Mouse (Mus musculus) neutrophil, adult 83 days (primary cell): ENCODE results near the gene Hacd3. TPM values are rescaled to one million over a fixed set of nuclear protein-coding genes. Genes with fewer than 3 reads are reported as not detected.

Experiments used
- total RNA-seq, 2 experiments: library from RNA; stranded (reverse); gene quantifications; one replicate each; pipeline ENCODE4 v1.2.4; 2023

The Hacd3 gene
- total RNA-seq: 10 to 100 TPM in 1 of 2 experiments, 1 to 10 TPM in 1; 7.1 to 10.6 TPM

DNA sequence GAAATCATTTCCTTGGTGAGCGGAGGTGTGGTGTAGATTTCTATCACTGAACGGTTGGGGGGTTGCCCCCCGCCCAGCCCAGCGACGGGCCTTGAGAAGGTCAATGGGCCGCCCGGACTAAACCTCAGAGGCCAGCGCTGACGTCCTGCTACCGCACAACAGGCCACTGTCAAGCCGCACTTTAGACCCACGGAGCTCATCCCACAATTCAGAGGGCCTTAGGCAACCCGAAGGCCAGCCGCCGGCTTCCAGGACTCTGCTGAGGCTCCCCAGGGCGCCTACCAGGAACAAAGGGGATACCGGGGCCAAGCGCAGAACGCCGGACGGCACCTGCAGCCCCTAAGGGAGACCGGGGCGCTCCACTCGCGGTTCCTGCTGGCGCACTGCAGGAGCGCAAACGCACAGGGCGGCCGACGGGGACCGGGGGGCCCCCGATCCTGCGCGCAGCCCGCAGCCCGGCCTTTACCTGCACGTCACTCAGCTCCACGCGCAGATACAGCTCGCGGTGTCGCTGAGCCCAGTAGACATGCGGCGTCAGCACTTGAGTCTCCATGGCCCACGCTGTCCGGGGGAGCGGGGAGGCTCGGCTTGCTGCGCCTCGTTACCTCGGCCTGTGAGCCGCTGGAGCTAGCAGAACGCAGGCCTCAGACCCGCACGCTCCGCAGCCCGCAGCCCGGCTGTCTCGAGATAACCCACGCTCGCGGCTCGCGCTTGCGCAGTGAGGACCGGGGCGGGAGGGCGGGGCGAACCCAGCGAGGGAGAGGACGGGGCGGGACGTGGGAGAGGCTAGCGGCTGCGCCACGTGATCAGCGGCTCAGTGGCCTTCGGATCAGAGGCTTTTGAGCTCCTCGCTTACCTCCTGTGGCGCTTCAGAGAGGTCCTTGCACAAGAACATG lies at the start of gene Hacd3:
Hacd3 (minus strand) TSS at position 703 of the 896 bp plus-strand sequence.

DNA sequence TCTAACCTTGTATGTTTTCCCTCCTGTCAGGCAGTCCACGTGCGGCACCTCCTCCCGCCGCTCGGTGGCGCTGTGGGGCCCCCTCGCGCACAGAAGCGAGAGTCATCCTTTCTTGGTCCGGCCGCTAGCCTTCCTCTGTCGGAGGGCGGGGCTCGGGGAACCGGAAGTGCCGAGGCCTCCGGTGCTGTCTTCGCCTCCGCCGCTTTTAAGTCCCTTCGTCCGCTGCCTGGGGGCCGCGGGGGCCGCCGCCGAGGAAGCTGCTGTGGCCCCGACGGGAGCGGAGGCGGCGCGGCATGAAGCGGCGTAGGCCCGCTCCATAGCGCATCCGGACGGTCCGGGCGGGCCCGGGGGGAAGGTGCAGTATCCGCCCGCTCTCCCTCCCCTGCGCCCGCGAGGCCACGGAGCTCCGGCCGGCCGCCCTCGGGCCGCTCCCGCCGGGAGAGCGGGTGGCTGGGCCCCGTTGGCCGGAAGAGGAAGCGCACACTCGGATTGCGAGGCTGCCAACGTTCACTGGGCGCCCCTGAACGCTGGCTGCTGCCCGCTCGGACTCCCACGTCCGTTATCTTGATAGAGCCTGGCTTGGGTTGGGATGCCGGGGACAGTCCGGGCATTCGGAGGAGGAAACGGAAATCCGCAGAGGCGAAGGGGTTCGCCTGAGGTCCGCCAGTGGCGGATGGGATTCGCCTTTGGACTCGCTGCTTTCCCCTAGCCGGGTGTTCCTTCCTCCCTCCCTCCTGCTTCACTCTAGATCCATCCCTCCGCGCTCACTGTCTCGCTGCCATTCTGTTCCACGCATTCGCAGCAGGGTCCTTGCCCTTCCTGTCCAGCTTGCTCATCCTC lies 11.0 kb upstream of the Hacd3 start, which contains the start of gene Dpp8:
Dpp8 (plus strand) TSS at position 146 of the 840 bp plus-strand sequence.

DNA sequence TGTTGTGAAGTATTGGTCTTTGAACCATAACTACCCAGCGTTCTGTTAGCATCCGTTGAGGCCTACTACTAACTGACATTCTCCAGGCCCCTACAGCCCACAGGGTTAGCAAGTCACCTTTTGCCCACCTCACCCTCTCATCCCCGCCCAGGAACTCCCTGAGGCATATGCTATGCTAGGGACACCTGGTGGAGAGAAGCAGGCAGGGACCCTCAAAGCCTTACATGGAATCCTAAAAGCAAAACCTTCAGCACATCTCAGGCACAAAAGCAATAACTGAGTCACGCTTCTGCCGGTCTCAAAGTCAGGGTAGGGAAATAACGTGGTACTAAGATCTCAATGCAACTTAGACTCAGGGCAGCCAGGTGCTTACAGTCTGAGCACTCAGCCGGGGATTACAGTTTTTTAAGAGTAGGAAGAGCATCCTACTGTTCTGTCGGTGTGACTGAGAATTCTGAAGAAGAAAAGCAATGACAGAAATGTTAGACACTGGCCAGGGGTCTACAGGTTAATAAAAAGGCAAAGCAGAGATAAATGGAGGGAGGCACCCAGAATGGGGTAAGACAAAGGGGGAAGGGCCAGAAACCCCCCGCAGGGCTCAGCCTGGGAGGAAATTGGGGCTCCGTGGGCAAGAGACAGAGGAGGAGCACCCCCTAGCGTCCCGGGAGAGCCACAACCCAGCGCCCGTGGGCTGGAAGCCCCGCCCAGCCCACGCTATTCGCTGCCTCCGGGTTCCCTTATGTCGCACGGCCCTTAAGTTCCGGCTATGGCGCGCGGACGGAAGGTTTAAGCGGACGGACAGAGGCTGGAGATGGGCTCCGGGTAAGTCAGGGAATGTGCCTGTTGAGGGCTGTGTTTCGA lies 61.1 kb downstream of the Hacd3 start, which contains the start of gene Ints14:
Ints14 (plus strand) TSS at position 789 of the 861 bp plus-strand sequence.

GRCm38 (mm10) chr9:64951161-64951657 lies 70.3 kb downstream of the Hacd3 start, which contains the start of gene Slc24a1:
TSS of gene Slc24a1 (minus strand) at chr9:64951607.

Other genes with a start within 250 kb of the Hacd3 start
- 10 to 100 TPM; 76.0 to 90.6 TPM for gene Dennd4a, start 210.4 kb downstream of the Hacd3 start, total RNA-seq
- not detected for gene Slc24a1, start 70.1 kb downstream of the Hacd3 start, total RNA-seq
- 10 to 100 TPM; 17.2 to 18.2 TPM for gene Ints14, start 60.8 kb downstream of the Hacd3 start, total RNA-seq
- 10 to 100 TPM; 73.2 to 80.7 TPM for gene Dpp8, start 10.7 kb upstream of the Hacd3 start, total RNA-seq
- under 1 TPM; 0.44 to 0.51 TPM for gene Igdcc4, start 79.8 kb upstream of the Hacd3 start, total RNA-seq
- not detected for gene Igdcc3, start 119.5 kb upstream of the Hacd3 start, total RNA-seq
- 1 to 10 TPM; 4.1 to 5.0 TPM for gene Parp16, start 173.7 kb upstream of the Hacd3 start, total RNA-seq
- not detected for gene Cilp, start 243.5 kb upstream of the Hacd3 start, total RNA-seq